Mouse (Mus musculus): ENCODE measurements at regions not wholly inside any gene's neighbourhood (a gene's known extent, or its start where the extent isn't known, plus 50 kb on each side); places are given as distances from the start of the nearest gene placed in this dataset.
A peak's percentile ranks its signal among the peaks of the same experiment; 100 is the strongest.

DNA sequence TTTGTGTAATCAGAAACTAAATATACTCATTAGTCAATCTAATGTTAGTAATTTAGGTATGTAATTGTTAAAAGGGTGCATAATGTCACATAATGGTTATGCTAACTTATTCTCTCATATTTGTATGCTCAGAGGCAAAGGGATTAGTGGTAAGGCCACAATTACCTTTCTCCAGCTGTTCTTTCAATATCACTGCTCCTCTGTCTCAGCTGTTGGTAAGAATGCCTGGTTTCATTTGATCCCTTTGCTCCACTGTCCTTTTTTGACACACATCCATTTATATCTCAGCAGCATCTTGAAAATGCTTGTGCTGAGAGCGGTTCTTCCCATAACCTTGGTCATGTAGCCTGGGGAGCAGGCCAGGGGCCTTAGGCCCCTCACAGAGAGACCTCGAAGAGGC lies 294.9 kb upstream of the Tbx18 start:
- ATAC-seq (ENCODE audit: insufficient number of reproducible peaks, low FRiP score, low TSS enrichment, low read depth): no peak
- DNase-seq (ENCODE audit: low spot score): no peak
- 67% methylated on average over 2 of the region's 2 CpGs for WGBS
- no peaks in the 10 kb centered on the region for H3K27me3 ChIP-seq (ENCODE audit: control insufficient read depth, insufficient read depth, low read length)
- H3K4me1 ChIP-seq (ENCODE audit: control insufficient read depth, insufficient read depth, low read length): no peaks in the 10 kb centered on the region; the same call in 1 of the 2 replicates
- no peaks in the 10 kb centered on the region for H3K9me3 ChIP-seq (ENCODE audit: control insufficient read depth, low read length)
- H3K36me3 ChIP-seq (ENCODE audit: control insufficient read depth, insufficient read depth, low read length): no peaks in the 10 kb centered on the region
- H3K9ac ChIP-seq (ENCODE audit: low read length): no peak overlapping the region
- H3K27ac ChIP-seq (replicated peaks; ENCODE audit: low read depth, low read length): no peak overlapping the region
- H3K4me3 ChIP-seq (ENCODE audit: low read depth, low read length): no peak overlapping the region
- H3K4me2 ChIP-seq (ENCODE audit: low read depth, severe bottlenecking): no peak overlapping the region

DNA sequence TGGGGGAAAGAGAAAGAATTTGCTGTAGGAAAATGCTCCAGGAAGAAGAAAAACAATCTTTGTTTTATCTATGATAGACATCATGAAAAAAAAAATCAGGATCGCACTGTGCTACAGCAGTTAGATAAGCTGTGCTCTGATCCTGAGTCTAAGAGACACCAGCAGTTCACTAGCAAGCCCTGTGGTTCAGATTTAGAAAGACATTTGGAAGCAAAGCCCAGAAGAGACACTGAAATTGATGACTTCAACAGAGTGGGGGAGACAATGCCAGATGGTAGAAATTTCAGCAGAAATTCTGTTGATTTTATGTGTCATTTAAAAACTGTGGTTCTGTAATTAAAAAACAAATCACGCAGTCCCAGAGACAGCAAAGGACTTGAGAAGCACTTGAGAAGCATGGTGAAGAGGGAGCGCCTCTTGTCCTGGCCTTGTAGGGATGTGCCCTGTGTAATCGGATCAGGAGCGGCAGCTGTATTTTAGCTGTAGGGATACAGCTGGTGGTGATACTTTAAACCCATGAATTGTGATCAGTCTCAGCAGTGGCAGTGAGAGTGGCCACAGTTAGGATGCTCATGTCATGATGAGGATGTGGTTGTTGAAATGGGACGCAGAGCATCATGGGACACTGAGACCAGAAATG lies 296.4 kb upstream of the Nt5e start:
- Histone ChIP-seq H3K4me3 (ENCODE audit: low read depth, low read length) (no peak overlapping the region), H3K27ac (replicated peaks; ENCODE audit: low read depth, low read length) (no peak overlapping the region), H3K27me3 (ENCODE audit: control insufficient read depth, insufficient read depth, low read length) (no peaks in the 10 kb centered on the region), H3K4me1 (ENCODE audit: control insufficient read depth, insufficient read depth, low read length) (no peaks in the 10 kb centered on the region), H3K4me2 (ENCODE audit: low read depth, severe bottlenecking) (no peak overlapping the region), H3K36me3 (ENCODE audit: control insufficient read depth, insufficient read depth, low read length) (no peaks in the 10 kb centered on the region), H3K9ac (ENCODE audit: low read length) (no peak overlapping the region), H3K9me3 (ENCODE audit: control insufficient read depth, low read length) (no peaks in the 10 kb centered on the region)
- ATAC-seq (ENCODE audit: insufficient number of reproducible peaks, low FRiP score, low TSS enrichment, low read depth) (no peak; the same call in 1 of the 2 replicates), DNase-seq (ENCODE audit: low spot score) (no peak)
- 87% methylated on average over 6 of the region's 6 CpGs for WGBS

DNA sequence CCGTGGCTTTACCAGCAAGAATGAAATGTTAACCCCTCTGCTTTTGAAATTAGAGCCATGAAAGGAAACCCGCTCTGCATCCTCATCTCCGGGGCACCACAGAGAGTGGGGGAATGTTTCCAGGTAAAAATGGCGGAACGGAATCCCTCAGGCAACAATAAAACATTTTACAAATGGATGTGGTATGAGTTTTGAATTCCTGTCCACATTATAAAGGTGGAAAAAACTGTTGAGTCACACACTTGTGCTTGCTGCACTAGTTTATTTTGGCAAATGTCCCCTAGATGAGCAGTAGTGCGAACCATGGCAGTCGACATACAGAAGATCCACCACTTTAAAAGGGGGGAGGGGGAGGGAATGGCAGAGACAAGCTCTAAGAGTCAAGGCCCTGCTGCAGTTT lies 289.4 kb upstream of the Nt5e start:
- no peak for DNase-seq (ENCODE audit: low spot score)

DNA sequence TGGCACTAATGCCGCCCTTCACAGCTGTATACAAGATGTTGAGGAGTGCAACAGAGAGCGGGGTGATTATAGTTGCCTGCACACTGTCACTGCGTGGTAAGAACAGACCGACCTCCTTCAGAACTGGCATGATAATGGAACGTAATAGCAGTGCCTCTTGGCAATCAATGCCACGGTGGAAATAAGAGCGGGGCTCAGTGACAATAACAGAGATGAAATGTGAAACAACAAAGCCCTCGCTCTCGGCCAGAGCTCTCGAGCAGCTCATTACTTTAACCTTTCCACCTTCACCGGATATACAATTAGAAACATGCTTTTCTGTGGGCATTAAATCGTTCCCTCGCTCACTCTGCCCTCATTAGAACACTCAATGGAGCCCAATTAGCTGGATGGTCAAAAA lies 277.7 kb upstream of the Nt5e start:
- H3K27me3 ChIP-seq (ENCODE audit: control insufficient read depth, insufficient read depth, low read length): no peaks in the 10 kb centered on the region
- H3K27ac ChIP-seq (replicated peaks; ENCODE audit: low read depth, low read length): peak overlapping the region; percentile 36; the same call in 1 of the 2 replicates
- no peak overlapping the region for H3K4me3 ChIP-seq (ENCODE audit: low read depth, low read length)
- H3K36me3 ChIP-seq (ENCODE audit: control insufficient read depth, insufficient read depth, low read length): no peaks in the 10 kb centered on the region
- peak overlapping the region; percentile 32 for H3K4me2 ChIP-seq (ENCODE audit: low read depth, severe bottlenecking)
- DNase-seq (ENCODE audit: low spot score): peak; percentile 71
- ATAC-seq (ENCODE audit: insufficient number of reproducible peaks, low FRiP score, low TSS enrichment, low read depth): peak; percentile 58
- no peaks in the 10 kb centered on the region for H3K9me3 ChIP-seq (ENCODE audit: control insufficient read depth, low read length)
- WGBS: 13% methylated on average over 13 of the region's 13 CpGs
- peaks cover 16% of the 10 kb centered on the region for H3K4me1 ChIP-seq (ENCODE audit: control insufficient read depth, insufficient read depth, low read length)
- no peak overlapping the region for H3K9ac ChIP-seq (ENCODE audit: low read length)

More for the DNA sequence above, 289.4 kb upstream of the Nt5e start:
- ATAC-seq (ENCODE audit: insufficient number of reproducible peaks, low FRiP score, low TSS enrichment, low read depth): no peak
- Histone ChIP-seq H3K4me2 (ENCODE audit: low read depth, severe bottlenecking) (no peak overlapping the region), H3K4me3 (ENCODE audit: low read depth, low read length) (no peak overlapping the region), H3K9me3 (ENCODE audit: control insufficient read depth, low read length) (no peaks in the 10 kb centered on the region), H3K27ac (replicated peaks; ENCODE audit: low read depth, low read length) (no peak overlapping the region), H3K27me3 (ENCODE audit: control insufficient read depth, insufficient read depth, low read length) (no peaks in the 10 kb centered on the region), H3K9ac (ENCODE audit: low read length) (no peak overlapping the region), H3K4me1 (ENCODE audit: control insufficient read depth, insufficient read depth, low read length) (no peaks in the 10 kb centered on the region), H3K36me3 (ENCODE audit: control insufficient read depth, insufficient read depth, low read length) (no peaks in the 10 kb centered on the region)
- WGBS: 84% methylated on average over 7 of the region's 7 CpGs

DNA sequence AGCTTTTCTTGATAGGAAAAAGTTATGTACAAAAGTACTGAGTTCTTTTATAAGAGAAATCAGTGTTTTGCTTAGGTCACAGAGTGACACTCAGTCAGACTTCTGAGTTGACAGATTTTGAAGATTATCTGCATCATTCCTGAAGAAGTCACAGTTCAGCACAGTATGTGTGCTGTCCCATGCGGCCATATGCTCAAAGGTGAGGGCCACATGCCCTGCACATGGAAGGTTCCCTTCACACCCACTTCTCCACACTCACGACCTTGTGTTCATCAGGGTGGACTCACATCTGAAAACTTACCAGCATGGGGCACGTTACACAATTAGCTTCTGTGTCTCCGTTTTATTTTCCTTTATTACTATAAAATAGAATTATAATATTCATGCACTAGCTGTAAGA lies 277.2 kb upstream of the Nt5e start:
- WGBS: 43% methylated on average over 4 of the region's 4 CpGs
- Histone ChIP-seq H3K36me3 (ENCODE audit: control insufficient read depth, insufficient read depth, low read length) (no peaks in the 10 kb centered on the region), H3K4me1 (ENCODE audit: control insufficient read depth, insufficient read depth, low read length) (peaks cover 16% of the 10 kb centered on the region), H3K4me2 (ENCODE audit: low read depth, severe bottlenecking) (no peak overlapping the region), H3K9ac (ENCODE audit: low read length) (no peak overlapping the region), H3K9me3 (ENCODE audit: control insufficient read depth, low read length) (no peaks in the 10 kb centered on the region), H3K27me3 (ENCODE audit: control insufficient read depth, insufficient read depth, low read length) (no peaks in the 10 kb centered on the region), H3K4me3 (ENCODE audit: low read depth, low read length) (no peak overlapping the region), H3K27ac (replicated peaks; ENCODE audit: low read depth, low read length) (no peak overlapping the region)
- ATAC-seq (ENCODE audit: insufficient number of reproducible peaks, low FRiP score, low TSS enrichment, low read depth) (no peak), DNase-seq (ENCODE audit: low spot score) (no peak)

DNA sequence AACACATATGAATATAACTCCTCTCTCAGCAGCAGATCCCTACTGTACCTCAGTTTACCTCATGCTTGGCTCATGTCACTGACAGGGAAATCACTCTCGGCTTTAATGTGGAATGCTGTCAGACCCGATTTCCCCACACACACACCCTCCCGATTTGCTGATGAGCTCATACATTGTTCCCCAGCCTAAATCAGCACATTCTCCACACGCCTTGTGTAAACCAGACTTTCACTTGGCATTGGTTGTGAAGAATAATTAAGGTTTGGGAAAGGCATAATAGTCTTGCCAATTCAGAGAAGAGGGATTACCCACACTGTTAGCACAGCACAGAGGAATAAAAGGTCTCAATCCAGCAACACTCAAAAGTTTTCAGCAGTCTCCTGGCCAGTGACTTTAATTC lies 268.4 kb upstream of the Nt5e start:
- Histone ChIP-seq H3K4me3 (ENCODE audit: low read depth, low read length) (no peak overlapping the region), H3K4me1 (ENCODE audit: control insufficient read depth, insufficient read depth, low read length) (no peaks in the 10 kb centered on the region), H3K36me3 (ENCODE audit: control insufficient read depth, insufficient read depth, low read length) (no peaks in the 10 kb centered on the region), H3K9me3 (ENCODE audit: control insufficient read depth, low read length) (no peaks in the 10 kb centered on the region), H3K4me2 (ENCODE audit: low read depth, severe bottlenecking) (no peak overlapping the region), H3K27me3 (ENCODE audit: control insufficient read depth, insufficient read depth, low read length) (no peaks in the 10 kb centered on the region), H3K9ac (ENCODE audit: low read length) (no peak overlapping the region), H3K27ac (replicated peaks; ENCODE audit: low read depth, low read length) (no peak overlapping the region)
- ATAC-seq (ENCODE audit: insufficient number of reproducible peaks, low FRiP score, low TSS enrichment, low read depth) (no peak), DNase-seq (ENCODE audit: low spot score) (no peak)
- 80% methylated on average over 4 of the region's 4 CpGs for WGBS

DNA sequence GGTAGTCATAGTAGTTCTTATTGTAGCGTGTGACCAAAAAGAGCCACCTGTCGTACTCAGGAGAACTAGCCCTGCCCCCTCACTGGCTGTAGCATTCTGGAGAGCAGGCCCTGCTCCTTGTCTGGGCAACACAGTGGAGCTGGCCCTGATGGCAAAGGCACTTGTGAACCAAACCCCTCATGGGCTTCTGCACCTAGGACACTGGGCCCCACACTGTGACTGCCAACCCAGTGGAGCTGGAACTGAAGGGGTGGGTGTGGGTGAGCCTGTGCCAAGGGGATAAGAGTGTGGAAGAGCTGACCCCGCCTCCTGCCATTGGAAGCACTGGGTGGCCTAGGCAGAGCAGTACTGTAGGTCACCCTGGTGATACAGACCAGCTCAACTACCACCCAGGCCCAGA lies 268.0 kb upstream of the Nt5e start:
- WGBS: 83% methylated on average over 3 of the region's 3 CpGs
- H3K27ac ChIP-seq (replicated peaks; ENCODE audit: low read depth, low read length): no peak overlapping the region

DNA sequence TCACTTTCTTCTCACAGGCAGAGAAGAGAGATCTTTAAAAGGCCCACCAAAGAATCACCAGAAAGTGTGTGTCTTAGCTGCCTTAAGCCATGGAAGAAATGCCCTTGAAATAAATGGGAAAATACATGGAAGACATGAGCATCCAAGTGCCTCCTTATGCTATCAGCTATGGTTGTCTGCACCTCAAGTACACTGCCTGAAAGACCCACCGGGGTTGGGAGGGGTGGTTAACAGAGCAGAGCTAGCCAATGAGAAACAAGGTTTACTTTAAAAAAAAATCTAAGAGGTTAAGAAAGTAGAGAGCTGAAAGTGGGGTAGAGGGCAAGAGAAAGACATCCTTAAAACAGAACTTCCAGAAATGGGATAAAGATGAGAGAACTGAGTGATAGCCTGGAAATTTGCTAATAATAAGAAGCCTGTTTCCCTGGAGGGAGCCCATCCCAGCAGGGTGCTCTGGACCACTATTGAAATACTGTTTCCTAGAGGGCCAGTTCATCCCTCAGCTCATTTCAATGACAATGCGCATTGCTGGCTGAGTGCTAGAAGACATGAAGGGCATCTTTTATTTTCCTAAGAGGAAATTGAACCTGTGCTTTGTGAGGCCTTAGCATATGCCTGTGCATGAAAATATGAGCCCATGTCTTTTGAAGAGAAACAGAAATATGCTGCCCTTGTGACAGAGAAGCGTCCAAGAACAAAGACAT lies 262.9 kb upstream of the Nt5e start:
- Histone ChIP-seq H3K9me3 (ENCODE audit: control insufficient read depth, low read length) (no peaks in the 10 kb centered on the region), H3K4me2 (ENCODE audit: low read depth, severe bottlenecking) (no peak overlapping the region), H3K36me3 (ENCODE audit: control insufficient read depth, insufficient read depth, low read length) (no peaks in the 10 kb centered on the region), H3K4me1 (ENCODE audit: control insufficient read depth, insufficient read depth, low read length) (peaks cover 31% of the 10 kb centered on the region), H3K27ac (replicated peaks; ENCODE audit: low read depth, low read length) (no peak overlapping the region), H3K9ac (ENCODE audit: low read length) (no peak overlapping the region), H3K27me3 (ENCODE audit: control insufficient read depth, insufficient read depth, low read length) (no peaks in the 10 kb centered on the region), H3K4me3 (ENCODE audit: low read depth, low read length) (no peak overlapping the region)
- WGBS: 37% methylated on average over 3 of the region's 3 CpGs
- ATAC-seq (ENCODE audit: insufficient number of reproducible peaks, low FRiP score, low TSS enrichment, low read depth): no peak
- no peak for DNase-seq (ENCODE audit: low spot score)

More for the DNA sequence above, 268.0 kb upstream of the Nt5e start:
- Histone ChIP-seq H3K4me1 (ENCODE audit: control insufficient read depth, insufficient read depth, low read length) (peaks cover 2% of the 10 kb centered on the region; the same call in 1 of the 2 replicates), H3K4me2 (ENCODE audit: low read depth, severe bottlenecking) (no peak overlapping the region), H3K27me3 (ENCODE audit: control insufficient read depth, insufficient read depth, low read length) (no peaks in the 10 kb centered on the region), H3K9ac (ENCODE audit: low read length) (no peak overlapping the region), H3K4me3 (ENCODE audit: low read depth, low read length) (no peak overlapping the region), H3K36me3 (ENCODE audit: control insufficient read depth, insufficient read depth, low read length) (no peaks in the 10 kb centered on the region), H3K9me3 (ENCODE audit: control insufficient read depth, low read length) (no peaks in the 10 kb centered on the region)
- ATAC-seq (ENCODE audit: insufficient number of reproducible peaks, low FRiP score, low TSS enrichment, low read depth) (peak; percentile 44; the same call in 1 of the 2 replicates), DNase-seq (ENCODE audit: low spot score) (no peak)

Measured in limb, embryonic 11.5 days (tissue).